Mouse (Mus musculus): ENCODE data around the gene Slc37a1. TPM values are rescaled to one million over a fixed set of nuclear protein-coding genes. Genes with fewer than 3 reads are reported as not detected.

Gene Slc37a1
- polyA plus RNA-seq, 1 experiment from 2014 or later, result 6.9 TPM

DNA sequence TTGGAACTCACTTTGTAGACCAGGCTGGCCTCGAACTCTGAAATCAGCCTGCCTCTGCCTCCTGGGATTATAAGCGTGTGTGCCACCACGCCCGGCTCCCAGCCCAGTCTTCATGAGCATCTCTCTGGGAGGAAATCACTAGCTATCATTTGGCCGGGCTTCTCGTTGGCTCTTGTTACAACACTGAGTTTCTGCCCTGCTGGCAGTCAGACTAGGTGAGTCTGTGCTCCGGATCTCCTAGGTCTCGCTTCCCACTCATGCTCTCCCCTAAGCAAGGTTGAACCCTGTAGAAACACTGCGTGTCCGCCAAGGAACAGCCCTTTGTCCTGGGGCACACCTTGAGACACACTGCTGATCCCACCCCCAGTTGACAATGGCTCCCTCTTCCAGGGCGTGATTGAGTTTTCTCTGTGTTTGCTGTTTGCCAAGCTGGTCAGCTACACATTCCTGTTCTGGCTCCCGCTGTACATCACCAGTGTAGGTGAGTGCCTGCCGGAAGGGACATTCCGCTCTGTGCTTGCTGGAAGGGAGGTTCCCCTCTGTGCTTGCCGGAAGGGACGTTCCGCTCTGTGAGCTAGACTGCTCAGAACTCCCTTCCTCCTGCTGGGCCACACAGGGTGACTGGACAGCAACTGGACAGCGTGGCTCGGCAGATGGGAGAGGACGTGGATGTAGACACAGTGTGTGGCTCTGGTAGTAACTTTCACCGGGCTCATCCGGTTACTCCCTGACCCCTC, 48.9 kb downstream of the Slc37a1 start:
- H3K27me3 ChIP-seq (replicated peaks; ENCODE audit: control insufficient read depth, insufficient read depth, low read length), result no peaks in the 10 kb centered on the region
- no peaks in the 10 kb centered on the region for H3K9me3 ChIP-seq (replicated peaks; ENCODE audit: control insufficient read depth, low read length)
- no peak overlapping the region for H3K9ac ChIP-seq (ENCODE audit: low read length)
- no peaks in the 10 kb centered on the region for H3K36me3 ChIP-seq (ENCODE audit: control insufficient read depth, insufficient read depth, low read length)
- no peaks in the 10 kb centered on the region for H3K4me1 ChIP-seq (ENCODE audit: control insufficient read depth, insufficient read depth, low read length)
- WGBS, result 86% methylated on average over 22 of the region's 22 CpGs
- no peak overlapping the region for H3K27ac ChIP-seq (ENCODE audit: low read depth, low read length)
- H3K4me3 ChIP-seq (ENCODE audit: low read depth, low read length), result no peak overlapping the region
- ATAC-seq, result no peak
- H3K4me2 ChIP-seq (ENCODE audit: low read length), result no peak overlapping the region
- DNase-seq (ENCODE audit: low spot score), result no peak

DNA sequence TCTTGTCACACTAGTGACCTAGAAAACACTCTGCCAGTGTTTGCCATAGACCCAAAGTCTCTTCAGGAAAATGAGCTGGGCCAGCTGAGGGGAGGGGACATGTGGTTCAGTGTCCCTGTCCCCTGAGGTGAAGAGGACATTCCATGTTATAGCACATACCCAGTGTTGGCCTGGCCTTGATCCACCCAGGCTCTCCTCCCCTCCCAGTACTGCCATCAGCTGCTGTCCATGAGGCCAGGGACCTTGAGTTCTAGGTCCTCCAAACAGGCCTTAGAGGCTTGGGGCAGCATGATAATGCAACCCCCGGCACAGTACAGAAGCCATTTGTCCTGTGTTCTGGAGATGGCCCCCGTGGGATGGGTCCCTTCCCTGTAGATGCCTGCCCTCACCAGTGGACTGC, 53.2 kb downstream of the Slc37a1 start:
- Histone ChIP-seq H3K9me3 (replicated peaks; ENCODE audit: control insufficient read depth, low read length) (no peaks in the 10 kb centered on the region), H3K4me1 (ENCODE audit: control insufficient read depth, insufficient read depth, low read length) (no peaks in the 10 kb centered on the region), H3K27me3 (replicated peaks; ENCODE audit: control insufficient read depth, insufficient read depth, low read length) (no peaks in the 10 kb centered on the region), H3K4me2 (ENCODE audit: low read length) (no peak overlapping the region), H3K9ac (ENCODE audit: low read length) (no peak overlapping the region), H3K27ac (ENCODE audit: low read depth, low read length) (no peak overlapping the region), H3K4me3 (ENCODE audit: low read depth, low read length) (no peak overlapping the region), H3K36me3 (ENCODE audit: control insufficient read depth, insufficient read depth, low read length) (no peaks in the 10 kb centered on the region)
- DNase-seq (ENCODE audit: low spot score) (no peak), ATAC-seq (no peak)
- 79% methylated on average over 2 of the region's 2 CpGs for whole genome bisulfite sequencing

DNA sequence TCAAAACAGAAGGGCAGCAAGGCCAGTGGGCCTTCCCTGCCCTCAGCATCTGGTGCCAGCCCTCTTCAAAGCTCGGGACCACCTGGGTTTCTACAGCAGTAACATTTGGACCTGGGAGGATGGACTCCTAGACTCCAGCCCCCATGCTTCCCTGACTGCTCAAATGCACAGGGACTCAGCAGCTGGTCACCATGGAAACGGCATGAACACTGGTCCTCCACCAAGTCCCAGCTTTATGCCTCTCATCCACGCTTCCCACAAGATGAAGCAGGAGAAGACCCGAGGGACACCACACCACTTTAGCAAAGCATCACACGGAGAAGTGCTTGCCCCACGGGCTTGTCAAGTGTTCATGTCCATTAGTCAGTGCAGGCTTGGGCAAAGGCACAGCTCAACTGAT, 55.6 kb downstream of the Slc37a1 start:
- Histone ChIP-seq H3K9ac (ENCODE audit: low read length) (no peak overlapping the region), H3K4me3 (ENCODE audit: low read depth, low read length) (no peak overlapping the region), H3K27me3 (replicated peaks; ENCODE audit: control insufficient read depth, insufficient read depth, low read length) (no peaks in the 10 kb centered on the region), H3K4me2 (ENCODE audit: low read length) (no peak overlapping the region), H3K9me3 (replicated peaks; ENCODE audit: control insufficient read depth, low read length) (no peaks in the 10 kb centered on the region), H3K4me1 (ENCODE audit: control insufficient read depth, insufficient read depth, low read length) (no peaks in the 10 kb centered on the region), H3K27ac (ENCODE audit: low read depth, low read length) (no peak overlapping the region), H3K36me3 (ENCODE audit: control insufficient read depth, insufficient read depth, low read length) (no peaks in the 10 kb centered on the region)
- ATAC-seq (no peak), DNase-seq (ENCODE audit: low spot score) (no peak)
- WGBS, result 65% methylated on average over 6 of the region's 6 CpGs

DNA sequence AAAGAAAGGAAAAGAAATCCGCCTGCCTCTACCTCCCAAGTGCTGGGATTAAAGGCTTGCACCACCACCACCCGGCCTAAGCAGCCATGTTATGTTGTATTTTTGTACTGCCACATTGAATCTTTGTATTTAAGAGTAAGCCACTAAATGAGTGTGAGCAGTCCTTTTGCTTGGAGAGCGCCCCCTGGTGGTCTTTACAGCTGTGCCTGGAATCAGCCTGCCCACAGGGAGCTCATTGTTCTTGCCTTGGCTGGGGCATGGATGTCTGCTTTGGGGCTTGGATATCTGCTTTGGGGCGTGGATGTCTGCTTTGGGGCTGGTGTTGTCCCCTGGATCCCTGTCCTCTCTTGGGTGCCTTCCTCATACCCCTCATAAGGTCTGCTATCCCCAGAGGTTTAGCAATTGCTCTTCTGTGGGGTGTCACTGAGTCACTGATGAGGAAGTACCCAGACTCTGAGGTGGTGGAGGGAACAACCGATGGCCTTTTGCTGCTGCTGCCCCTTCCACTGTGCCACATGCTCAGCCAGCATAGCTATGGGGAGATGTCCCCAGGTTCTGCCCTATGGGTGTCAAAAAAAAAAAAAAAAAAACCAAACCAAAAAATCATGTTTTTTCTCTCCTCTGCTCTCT, 57.7 kb downstream of the Slc37a1 start:
- peak; percentile 26; the same call in 1 of the 2 replicates for ATAC-seq
- Histone ChIP-seq H3K4me2 (ENCODE audit: low read length) (no peak overlapping the region), H3K9me3 (replicated peaks; ENCODE audit: control insufficient read depth, low read length) (no peaks in the 10 kb centered on the region), H3K36me3 (ENCODE audit: control insufficient read depth, insufficient read depth, low read length) (no peaks in the 10 kb centered on the region), H3K4me3 (ENCODE audit: low read depth, low read length) (no peak overlapping the region), H3K27me3 (replicated peaks; ENCODE audit: control insufficient read depth, insufficient read depth, low read length) (no peaks in the 10 kb centered on the region), H3K9ac (ENCODE audit: low read length) (no peak overlapping the region), H3K4me1 (ENCODE audit: control insufficient read depth, insufficient read depth, low read length) (no peaks in the 10 kb centered on the region), H3K27ac (ENCODE audit: low read depth, low read length) (no peak overlapping the region)
- DNase-seq (ENCODE audit: low spot score), result peak; percentile 72
- 44% methylated on average over 5 of the region's 5 CpGs for WGBS

DNA sequence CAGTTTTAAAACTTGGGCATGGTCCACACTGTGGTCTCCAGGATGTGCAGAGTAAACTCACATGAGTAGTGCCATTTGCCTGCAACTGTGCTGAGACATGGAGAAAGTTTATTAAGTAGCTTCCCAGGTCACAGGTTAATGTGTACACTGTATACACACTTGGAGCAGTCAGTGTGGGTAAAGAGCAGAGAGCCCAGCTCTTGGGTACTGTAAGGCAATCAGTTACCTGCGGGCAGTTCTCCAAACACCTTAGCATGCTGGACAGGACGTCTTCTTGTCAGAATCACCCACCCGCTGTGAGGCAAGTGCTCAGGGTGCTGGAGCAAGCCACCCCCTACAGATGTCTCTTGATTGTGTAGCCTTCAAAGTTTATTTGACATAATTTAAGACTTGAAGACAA, 58.2 kb downstream of the Slc37a1 start:
- no peak overlapping the region for H3K4me3 ChIP-seq (ENCODE audit: low read depth, low read length)
- no peak for DNase-seq (ENCODE audit: low spot score)
- ATAC-seq, result no peak
- H3K9me3 ChIP-seq (replicated peaks; ENCODE audit: control insufficient read depth, low read length), result no peaks in the 10 kb centered on the region
- H3K4me1 ChIP-seq (ENCODE audit: control insufficient read depth, insufficient read depth, low read length), result no peaks in the 10 kb centered on the region
- H3K9ac ChIP-seq (ENCODE audit: low read length), result no peak overlapping the region
- 94% methylated on average over 3 of the region's 3 CpGs for WGBS
- no peak overlapping the region for H3K27ac ChIP-seq (ENCODE audit: low read depth, low read length)
- H3K4me2 ChIP-seq (ENCODE audit: low read length), result no peak overlapping the region
- no peaks in the 10 kb centered on the region for H3K27me3 ChIP-seq (replicated peaks; ENCODE audit: control insufficient read depth, insufficient read depth, low read length)
- H3K36me3 ChIP-seq (ENCODE audit: control insufficient read depth, insufficient read depth, low read length), result no peaks in the 10 kb centered on the region

DNA sequence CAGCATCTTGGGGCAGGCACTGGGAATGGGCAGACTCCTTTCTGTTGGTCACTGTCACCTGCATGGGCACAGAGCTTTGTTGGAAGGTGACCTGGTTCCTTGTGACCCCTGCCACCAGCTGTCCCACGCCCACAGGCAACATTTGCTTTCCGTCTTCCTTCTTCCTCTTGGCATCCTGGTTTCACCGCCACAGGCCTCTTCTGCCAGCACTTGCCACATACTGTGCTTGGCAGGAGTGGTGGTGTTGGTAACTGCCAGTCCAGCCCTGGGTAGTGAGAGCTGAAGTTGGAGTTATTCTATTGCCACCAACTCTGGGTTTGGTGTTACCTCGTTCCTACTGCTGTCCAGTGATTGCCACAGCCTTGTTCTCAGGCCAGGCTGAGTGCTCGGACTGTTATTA, 61.5 kb downstream of the Slc37a1 start:
- ATAC-seq, result no peak
- no peaks in the 10 kb centered on the region for H3K4me1 ChIP-seq (ENCODE audit: control insufficient read depth, insufficient read depth, low read length)
- no peaks in the 10 kb centered on the region for H3K36me3 ChIP-seq (ENCODE audit: control insufficient read depth, insufficient read depth, low read length)
- no peaks in the 10 kb centered on the region for H3K9me3 ChIP-seq (replicated peaks; ENCODE audit: control insufficient read depth, low read length)
- no peak overlapping the region for H3K4me2 ChIP-seq (ENCODE audit: low read length)
- no peak for DNase-seq (ENCODE audit: low spot score)
- no peak overlapping the region for H3K4me3 ChIP-seq (ENCODE audit: low read depth, low read length)
- H3K27me3 ChIP-seq (replicated peaks; ENCODE audit: control insufficient read depth, insufficient read depth, low read length), result no peaks in the 10 kb centered on the region
- no peak overlapping the region for H3K9ac ChIP-seq (ENCODE audit: low read length)
- no peak overlapping the region for H3K27ac ChIP-seq (ENCODE audit: low read depth, low read length)
- 82% methylated on average over 5 of the region's 5 CpGs for WGBS

DNA sequence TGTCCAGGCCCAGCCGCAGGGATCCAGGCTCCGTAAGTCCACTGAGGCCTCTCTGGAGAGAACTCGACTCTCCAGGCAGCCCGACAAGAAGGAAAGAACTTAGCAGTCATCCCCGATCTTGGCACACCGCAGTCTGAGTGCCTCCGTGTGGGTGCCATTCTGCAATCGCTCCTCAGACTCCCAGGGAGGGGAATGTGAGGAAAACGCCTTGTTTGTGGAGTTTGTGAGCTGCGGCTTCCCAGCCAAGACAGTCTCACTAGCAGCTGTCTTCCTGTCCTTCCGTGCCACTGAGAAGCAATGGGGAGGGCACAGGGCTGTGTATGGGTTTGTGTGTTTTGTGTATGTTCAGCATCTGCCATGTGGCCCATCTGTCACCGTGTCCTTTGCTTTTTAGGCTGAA, 62.8 kb downstream of the Slc37a1 start:
- no peaks in the 10 kb centered on the region for H3K36me3 ChIP-seq (ENCODE audit: control insufficient read depth, insufficient read depth, low read length)
- H3K4me1 ChIP-seq (ENCODE audit: control insufficient read depth, insufficient read depth, low read length), result no peaks in the 10 kb centered on the region
- no peak overlapping the region for H3K4me2 ChIP-seq (ENCODE audit: low read length)
- no peaks in the 10 kb centered on the region for H3K9me3 ChIP-seq (replicated peaks; ENCODE audit: control insufficient read depth, low read length)
- ATAC-seq, result peak; percentile 37; the same call in 1 of the 2 replicates
- 0 out of 2 replicates have a peak overlapping the region, but pooled peaks have one; percentile 11 for H3K27ac ChIP-seq (ENCODE audit: low read depth, low read length)
- DNase-seq (ENCODE audit: low spot score), result peak; percentile 50
- H3K9ac ChIP-seq (ENCODE audit: low read length), result no peak overlapping the region
- WGBS, result 82% methylated on average over 12 of the region's 12 CpGs
- H3K27me3 ChIP-seq (replicated peaks; ENCODE audit: control insufficient read depth, insufficient read depth, low read length), result no peaks in the 10 kb centered on the region
- no peak overlapping the region for H3K4me3 ChIP-seq (ENCODE audit: low read depth, low read length)

DNA sequence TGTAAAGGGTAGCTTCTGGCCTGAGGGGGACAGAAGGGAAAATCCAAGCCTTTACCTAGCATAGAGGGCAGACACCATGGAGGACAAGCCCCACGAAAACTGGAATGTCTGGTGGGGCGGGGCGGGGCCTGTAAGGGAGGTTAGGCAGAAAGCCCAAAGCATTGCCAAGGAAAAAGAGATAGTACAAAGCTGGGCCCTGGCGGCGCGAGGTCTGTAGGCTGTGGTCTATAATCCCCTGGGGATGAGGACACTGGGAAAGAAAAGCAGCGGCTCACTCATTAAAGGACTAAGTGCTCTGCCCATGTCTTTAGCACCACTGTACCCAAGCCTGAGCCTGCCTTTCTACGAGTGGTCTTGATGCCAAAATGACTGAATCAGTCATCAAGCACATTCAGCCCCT, 65.4 kb downstream of the Slc37a1 start:
- H3K4me2 ChIP-seq (ENCODE audit: low read length), result no peak overlapping the region
- ATAC-seq, result no peak
- peaks cover 3% of the 10 kb centered on the region; the same call in 1 of the 2 replicates for H3K4me1 ChIP-seq (ENCODE audit: control insufficient read depth, insufficient read depth, low read length)
- no peak for DNase-seq (ENCODE audit: low spot score)
- H3K4me3 ChIP-seq (ENCODE audit: low read depth, low read length), result no peak overlapping the region
- H3K27me3 ChIP-seq (replicated peaks; ENCODE audit: control insufficient read depth, insufficient read depth, low read length), result no peaks in the 10 kb centered on the region
- 25% methylated on average over 8 of the region's 8 CpGs for WGBS
- no peaks in the 10 kb centered on the region for H3K9me3 ChIP-seq (replicated peaks; ENCODE audit: control insufficient read depth, low read length)
- H3K36me3 ChIP-seq (ENCODE audit: control insufficient read depth, insufficient read depth, low read length), result no peaks in the 10 kb centered on the region
- no peak overlapping the region for H3K9ac ChIP-seq (ENCODE audit: low read length)
- H3K27ac ChIP-seq (ENCODE audit: low read depth, low read length), result no peak overlapping the region

DNA sequence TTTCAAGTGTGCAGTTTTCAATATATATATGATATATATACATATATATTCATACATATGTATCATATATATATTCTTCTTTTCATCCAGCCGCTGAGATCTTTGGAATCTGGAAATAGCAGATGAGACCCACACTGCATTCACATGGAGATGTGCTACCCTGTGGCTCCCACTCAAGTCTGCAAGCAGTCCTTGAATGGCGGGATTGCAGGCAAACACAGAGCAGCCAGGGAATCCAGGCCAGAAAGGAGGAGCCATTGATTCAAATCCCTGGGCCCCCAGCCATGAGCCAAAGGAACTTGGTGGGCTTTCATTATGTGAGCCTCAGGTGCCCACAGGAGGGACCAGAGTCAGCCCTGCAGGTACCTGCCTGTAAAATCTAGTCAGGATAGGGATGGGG, 66.7 kb downstream of the Slc37a1 start:
- Histone ChIP-seq H3K9ac (ENCODE audit: low read length) (no peak overlapping the region), H3K9me3 (replicated peaks; ENCODE audit: control insufficient read depth, low read length) (no peaks in the 10 kb centered on the region), H3K4me2 (ENCODE audit: low read length) (no peak overlapping the region), H3K4me1 (ENCODE audit: control insufficient read depth, insufficient read depth, low read length) (peaks cover 3% of the 10 kb centered on the region; the same call in 1 of the 2 replicates), H3K27ac (ENCODE audit: low read depth, low read length) (no peak overlapping the region), H3K36me3 (ENCODE audit: control insufficient read depth, insufficient read depth, low read length) (no peaks in the 10 kb centered on the region), H3K27me3 (replicated peaks; ENCODE audit: control insufficient read depth, insufficient read depth, low read length) (no peaks in the 10 kb centered on the region), H3K4me3 (ENCODE audit: low read depth, low read length) (no peak overlapping the region)
- 76% methylated on average over 2 of the region's 2 CpGs for WGBS
- DNase-seq (ENCODE audit: low spot score), result no peak
- no peak for ATAC-seq

Measured in forebrain, embryonic 14.5 days (tissue).